Mouse (Mus musculus): Measurements from ENCODE around the gene Eva1b. TPM values are rescaled to one million over a fixed set of nuclear protein-coding genes. Genes with fewer than 3 reads are reported as not detected.
"Not testable (repeated sequence)": the region's sequence is repeated elsewhere in the genome, so short reads cannot be mapped to it uniquely, and the experiment has no call there.

Gene Eva1b
- polyA plus RNA-seq, 1 experiment from 2014 or later: 19.2 TPM

DNA sequence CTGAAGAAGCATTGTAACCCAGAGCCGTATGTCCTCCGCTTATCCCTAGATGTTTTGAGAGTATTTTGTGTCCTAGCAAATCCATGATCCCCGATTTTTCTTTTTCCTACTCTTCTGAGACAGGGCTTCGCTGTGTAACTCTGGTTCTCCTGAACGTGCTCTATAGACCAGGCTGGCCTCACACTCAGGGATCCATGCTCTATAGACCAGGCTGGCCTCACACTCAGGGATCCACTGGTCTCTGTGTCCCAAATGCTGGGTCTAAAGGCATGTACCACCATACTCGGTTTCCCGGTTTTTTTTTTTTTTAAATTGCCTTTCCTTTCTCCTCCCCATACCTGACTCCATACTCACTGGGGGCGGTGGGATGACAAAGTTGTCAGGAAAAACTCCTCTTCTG lies 13.4 kb downstream of the Eva1b start:
- 93% methylated on average over 8 of the region's 8 CpGs for WGBS
- ATAC-seq (ENCODE audit: low FRiP score) (no peak), DNase-seq (ENCODE audit: low spot score) (no peak)
- Histone ChIP-seq H3K4me1 (replicated peaks; ENCODE audit: control insufficient read depth, insufficient read depth, low read length) (peaks cover 9% of the 10 kb centered on the region; the same call in 1 of the 2 replicates), H3K27ac (no peak overlapping the region), H3K27me3 (ENCODE audit: control insufficient read depth, insufficient read depth, low read length) (no peaks in the 10 kb centered on the region), H3K4me2 (replicated peaks) (no peak overlapping the region), H3K36me3 (replicated peaks; ENCODE audit: control insufficient read depth, insufficient read depth) (0 out of 2 replicates have a peak, but pooled peaks cover 8% of the 10 kb centered on the region), H3K9me3 (ENCODE audit: control insufficient read depth, low read length) (no peaks in the 10 kb centered on the region), H3K9ac (no peak overlapping the region), H3K4me3 (replicated peaks; ENCODE audit: low read length) (no peak overlapping the region)

DNA sequence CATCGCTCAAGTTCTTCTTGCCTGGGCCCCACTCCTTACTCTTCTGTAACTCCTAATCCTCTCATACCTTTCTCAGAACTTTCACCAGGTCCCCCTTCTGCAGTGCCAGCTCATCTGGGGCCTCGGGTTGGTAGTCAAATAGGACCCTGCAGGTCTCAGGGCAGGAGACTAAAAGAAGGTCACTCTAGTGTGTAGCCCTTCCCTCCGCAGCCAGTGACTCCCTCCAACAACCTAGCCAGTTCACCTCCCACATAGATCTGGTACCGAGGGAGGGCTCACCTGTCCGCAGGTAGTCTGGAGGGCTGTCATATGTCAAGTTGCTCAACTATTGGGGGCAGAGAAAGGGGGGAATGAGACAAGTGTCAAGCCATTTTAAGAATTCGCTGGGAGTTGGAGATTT lies 13.9 kb downstream of the Eva1b start:
- no peak for DNase-seq (ENCODE audit: low spot score)

DNA sequence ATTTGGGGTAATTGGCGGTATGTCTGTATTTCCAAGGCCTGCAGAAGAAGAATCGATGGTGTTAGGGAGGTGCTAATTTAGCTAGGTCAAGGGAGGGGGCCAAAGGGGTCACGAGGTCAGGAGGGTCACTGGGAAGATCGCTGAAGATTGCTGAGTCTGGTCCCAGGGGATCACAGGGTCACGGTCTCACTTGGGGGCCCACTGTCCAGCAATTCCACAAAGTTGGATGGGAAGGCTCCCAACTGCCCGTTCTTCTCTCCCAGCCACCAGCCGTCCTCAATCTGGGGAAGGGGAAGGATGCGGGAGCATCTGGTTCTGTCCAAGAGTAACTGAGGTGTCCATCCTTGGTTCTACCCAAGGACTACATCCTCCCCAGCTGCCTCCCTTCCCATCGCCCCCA lies 14.4 kb downstream of the Eva1b start:
- Histone ChIP-seq H3K36me3 (replicated peaks; ENCODE audit: control insufficient read depth, insufficient read depth) (peaks cover 19% of the 10 kb centered on the region), H3K4me2 (replicated peaks) (peak overlapping the region; percentile 97), H3K27ac (no peak overlapping the region), H3K9me3 (ENCODE audit: control insufficient read depth, low read length) (no peaks in the 10 kb centered on the region), H3K27me3 (ENCODE audit: control insufficient read depth, insufficient read depth, low read length) (no peaks in the 10 kb centered on the region), H3K4me1 (replicated peaks; ENCODE audit: control insufficient read depth, insufficient read depth, low read length) (peaks cover 9% of the 10 kb centered on the region; the same call in 1 of the 2 replicates), H3K4me3 (replicated peaks; ENCODE audit: low read length) (peak overlapping the region; percentile 46), H3K9ac (no peak overlapping the region)
- no peak for DNase-seq (ENCODE audit: low spot score)
- WGBS: 65% methylated on average over 8 of the region's 9 CpGs
- ATAC-seq (ENCODE audit: low FRiP score): no peak

More for the DNA sequence above, 13.9 kb downstream of the Eva1b start:
- Histone ChIP-seq H3K36me3 (replicated peaks; ENCODE audit: control insufficient read depth, insufficient read depth) (peaks cover 13% of the 10 kb centered on the region), H3K27ac (no peak overlapping the region), H3K9ac (no peak overlapping the region), H3K9me3 (ENCODE audit: control insufficient read depth, low read length) (no peaks in the 10 kb centered on the region), H3K4me1 (replicated peaks; ENCODE audit: control insufficient read depth, insufficient read depth, low read length) (peaks cover 9% of the 10 kb centered on the region; the same call in 1 of the 2 replicates), H3K27me3 (ENCODE audit: control insufficient read depth, insufficient read depth, low read length) (no peaks in the 10 kb centered on the region), H3K4me3 (replicated peaks; ENCODE audit: low read length) (no peak overlapping the region), H3K4me2 (replicated peaks) (no peak overlapping the region)
- no peak for ATAC-seq (ENCODE audit: low FRiP score)
- WGBS: 90% methylated on average over 6 of the region's 6 CpGs

DNA sequence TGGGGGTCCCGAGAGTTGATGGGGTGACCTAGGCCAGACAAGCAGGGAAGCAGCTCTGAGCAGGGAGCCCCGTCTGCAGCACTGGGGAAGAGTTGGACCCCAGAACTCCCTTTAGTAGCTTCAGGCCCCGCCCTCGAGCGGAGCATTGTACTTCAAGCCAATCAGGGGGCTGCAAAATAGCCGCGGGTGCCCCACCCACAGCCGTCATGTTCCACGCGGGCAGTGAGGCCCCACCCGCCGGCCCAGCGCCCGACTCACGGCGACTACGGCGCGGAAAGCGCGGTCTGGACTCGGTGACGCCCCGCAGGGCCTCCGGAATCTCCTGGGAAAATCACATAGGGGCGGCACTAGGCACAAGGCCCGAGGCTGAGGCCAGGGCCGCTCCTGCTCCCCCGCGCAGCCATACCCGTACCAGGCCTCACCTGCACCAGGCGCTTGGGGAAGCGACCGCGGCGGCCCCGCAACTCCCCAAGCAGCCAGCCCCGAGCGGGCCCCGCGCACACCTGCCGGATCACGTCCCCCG lies 15.1 kb downstream of the Eva1b start:
- Histone ChIP-seq H3K27me3 (ENCODE audit: control insufficient read depth, insufficient read depth, low read length) (no peaks in the 10 kb centered on the region), H3K36me3 (replicated peaks; ENCODE audit: control insufficient read depth, insufficient read depth) (peaks cover 24% of the 10 kb centered on the region), H3K4me3 (replicated peaks; ENCODE audit: low read length) (peak overlapping the region; percentile 46), H3K9ac (peak overlapping the region; percentile 71), H3K9me3 (ENCODE audit: control insufficient read depth, low read length) (no peaks in the 10 kb centered on the region), H3K27ac (0 out of 2 replicates have a peak overlapping the region, but pooled peaks have one; percentile 32), H3K4me2 (replicated peaks) (peak overlapping the region; percentile 97), H3K4me1 (replicated peaks; ENCODE audit: control insufficient read depth, insufficient read depth, low read length) (peaks cover 9% of the 10 kb centered on the region; the same call in 1 of the 2 replicates)
- DNase-seq (ENCODE audit: low spot score): peak; percentile 71
- ATAC-seq (ENCODE audit: low FRiP score): peak; percentile 89
- under 1% methylated on average over 44 of the region's 44 CpGs for WGBS

DNA sequence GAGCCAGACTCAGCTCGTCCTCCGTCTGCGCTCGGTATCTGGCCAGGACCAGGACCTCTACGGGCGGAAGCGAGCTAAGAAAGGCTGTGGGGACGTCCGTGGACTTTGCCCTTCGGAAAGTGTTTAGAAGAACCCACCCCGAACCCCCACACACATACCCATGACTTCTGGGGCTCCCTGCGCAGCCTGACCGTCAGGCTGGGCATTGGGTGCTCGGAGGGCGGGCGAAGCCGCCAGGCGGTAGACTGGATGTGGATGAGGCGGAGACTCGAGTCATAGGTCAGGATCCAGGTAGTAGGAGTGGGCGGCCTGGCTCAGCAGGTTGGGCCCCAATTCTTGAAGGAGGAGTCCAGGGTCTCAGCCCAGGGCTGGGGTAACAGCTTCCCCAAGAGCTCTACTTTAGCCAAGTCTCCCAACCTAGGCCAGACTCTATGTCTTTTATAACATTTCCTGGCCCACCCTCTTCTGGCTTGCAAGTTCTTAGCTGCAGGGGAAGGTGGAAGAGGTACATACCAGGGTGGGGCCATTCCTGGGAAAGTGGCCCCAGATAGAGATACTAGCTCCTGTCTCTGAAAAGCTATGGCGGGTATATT lies 15.6 kb downstream of the Eva1b start, which contains the start of gene Sh3d21:
Gene Sh3d21 (minus strand): TSS at position 425 of the 593 bp plus-strand sequence.
- H3K4me2 ChIP-seq (replicated peaks): peak within 1 kb of the TSS; percentile 97
- peak within 1 kb of the TSS; percentile 71 for H3K9ac ChIP-seq
- DNase-seq (ENCODE audit: low spot score) (no peak), ATAC-seq (ENCODE audit: low FRiP score) (0 out of 2 replicates have a peak, but pooled peaks have one; percentile 9)
- H3K27ac ChIP-seq: 0 out of 2 replicates have a peak within 1 kb of the TSS, but pooled peaks have one; percentile 32
- H3K9me3 ChIP-seq (ENCODE audit: control insufficient read depth, low read length): no peaks in the 10 kb centered on the region
- H3K4me1 ChIP-seq (replicated peaks; ENCODE audit: control insufficient read depth, insufficient read depth, low read length): peaks cover 9% of the 10 kb centered on the region; the same call in 1 of the 2 replicates
- H3K36me3 ChIP-seq (replicated peaks; ENCODE audit: control insufficient read depth, insufficient read depth): peaks cover 29% of the 10 kb centered on the region
- H3K4me3 ChIP-seq (replicated peaks; ENCODE audit: low read length): peak within 1 kb of the TSS; percentile 46
- H3K27me3 ChIP-seq (ENCODE audit: control insufficient read depth, insufficient read depth, low read length): no peaks in the 10 kb centered on the region
- WGBS: 9% methylated on average over 22 of the region's 22 CpGs

DNA sequence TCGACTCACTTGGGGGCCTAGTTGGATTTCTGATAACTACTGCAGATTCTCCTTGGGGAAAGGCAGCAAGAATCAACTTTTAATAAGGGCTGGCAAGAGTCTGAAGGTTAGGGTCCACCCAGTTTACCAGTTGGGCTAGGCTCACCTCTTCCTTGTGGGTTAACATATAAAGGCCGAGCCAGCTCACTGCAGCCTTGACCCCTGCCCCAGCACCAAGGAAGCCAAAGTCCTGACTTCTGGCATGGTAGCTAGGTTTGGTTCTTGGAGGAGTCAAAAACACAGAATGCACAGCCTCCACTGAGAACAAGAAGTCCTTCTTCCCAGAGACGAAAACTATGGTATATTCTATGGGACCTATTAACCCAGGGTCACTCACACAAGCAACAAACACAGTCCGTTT lies 16.1 kb downstream of the Eva1b start:
- Histone ChIP-seq H3K4me3 (replicated peaks; ENCODE audit: low read length) (no peak overlapping the region), H3K4me1 (replicated peaks; ENCODE audit: control insufficient read depth, insufficient read depth, low read length) (peaks cover 9% of the 10 kb centered on the region; the same call in 1 of the 2 replicates), H3K9me3 (ENCODE audit: control insufficient read depth, low read length) (no peaks in the 10 kb centered on the region), H3K27ac (no peak overlapping the region), H3K9ac (no peak overlapping the region), H3K36me3 (replicated peaks; ENCODE audit: control insufficient read depth, insufficient read depth) (peaks cover 34% of the 10 kb centered on the region), H3K4me2 (replicated peaks) (no peak overlapping the region), H3K27me3 (ENCODE audit: control insufficient read depth, insufficient read depth, low read length) (no peaks in the 10 kb centered on the region)
- no peak for DNase-seq (ENCODE audit: low spot score)
- 63% methylated on average over 4 of the region's 4 CpGs for WGBS
- no peak for ATAC-seq (ENCODE audit: low FRiP score)

DNA sequence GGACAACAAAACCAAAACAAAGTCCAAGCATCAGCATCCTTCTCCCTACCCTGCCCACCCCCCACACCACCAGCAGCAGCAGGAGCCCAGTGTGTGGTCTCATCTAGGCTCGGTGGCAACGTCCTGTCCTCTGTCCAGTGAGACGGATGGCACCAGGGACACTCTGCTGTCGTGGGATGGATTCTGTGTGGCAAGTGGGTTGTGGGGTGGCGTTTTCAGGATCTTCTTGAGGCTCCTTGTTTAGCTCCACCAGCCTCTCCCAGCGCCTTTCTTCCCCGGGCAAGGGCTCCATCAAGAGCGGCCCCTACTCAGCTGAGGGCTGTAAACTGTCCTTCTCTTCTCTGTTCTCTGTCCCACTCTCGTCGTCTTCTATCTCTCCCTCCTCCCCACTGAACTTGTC lies 17.5 kb downstream of the Eva1b start:
- ATAC-seq (ENCODE audit: low FRiP score); H3K27me3 ChIP-seq (ENCODE audit: control insufficient read depth, insufficient read depth, low read length); H3K9me3 ChIP-seq (ENCODE audit: control insufficient read depth, low read length); H3K4me3 ChIP-seq (replicated peaks; ENCODE audit: low read length); DNase-seq (ENCODE audit: low spot score); H3K4me2 ChIP-seq (replicated peaks); H3K27ac ChIP-seq; H3K4me1 ChIP-seq (replicated peaks; ENCODE audit: control insufficient read depth, insufficient read depth, low read length); H3K9ac ChIP-seq: not testable (repeated sequence)
- WGBS: 78% methylated on average over 8 of the region's 10 CpGs
- H3K36me3 ChIP-seq (replicated peaks; ENCODE audit: control insufficient read depth, insufficient read depth): peaks cover 48% of the 10 kb centered on the region

DNA sequence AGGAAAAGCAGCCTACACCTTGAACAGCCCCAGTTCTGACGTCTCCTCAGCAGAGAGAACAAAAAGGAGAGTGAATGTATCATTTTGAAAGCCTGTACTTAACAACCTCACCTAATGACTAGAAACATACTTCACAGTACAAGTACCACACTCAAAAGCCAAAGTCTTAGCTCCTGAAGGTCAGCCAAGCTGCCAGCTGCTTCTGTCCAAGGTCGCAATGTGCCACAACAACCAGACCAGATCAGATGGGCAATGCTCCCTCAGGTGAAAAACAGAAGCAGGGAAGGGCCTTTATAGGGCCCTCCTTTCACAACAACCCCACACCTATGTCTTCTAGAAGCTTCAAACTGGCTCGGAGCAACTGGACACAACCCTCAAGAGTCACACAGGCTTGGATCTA lies 18.5 kb downstream of the Eva1b start:
- WGBS: 86% methylated on average over 3 of the region's 3 CpGs
- H3K9ac ChIP-seq: no peak overlapping the region
- peaks cover 9% of the 10 kb centered on the region; the same call in 1 of the 2 replicates for H3K4me1 ChIP-seq (replicated peaks; ENCODE audit: control insufficient read depth, insufficient read depth, low read length)
- no peaks in the 10 kb centered on the region for H3K9me3 ChIP-seq (ENCODE audit: control insufficient read depth, low read length)
- DNase-seq (ENCODE audit: low spot score): no peak
- H3K27me3 ChIP-seq (ENCODE audit: control insufficient read depth, insufficient read depth, low read length): no peaks in the 10 kb centered on the region
- peaks cover 58% of the 10 kb centered on the region for H3K36me3 ChIP-seq (replicated peaks; ENCODE audit: control insufficient read depth, insufficient read depth)
- ATAC-seq (ENCODE audit: low FRiP score): no peak
- H3K27ac ChIP-seq: no peak overlapping the region
- H3K4me3 ChIP-seq (replicated peaks; ENCODE audit: low read length): no peak overlapping the region
- no peak overlapping the region for H3K4me2 ChIP-seq (replicated peaks)

DNA sequence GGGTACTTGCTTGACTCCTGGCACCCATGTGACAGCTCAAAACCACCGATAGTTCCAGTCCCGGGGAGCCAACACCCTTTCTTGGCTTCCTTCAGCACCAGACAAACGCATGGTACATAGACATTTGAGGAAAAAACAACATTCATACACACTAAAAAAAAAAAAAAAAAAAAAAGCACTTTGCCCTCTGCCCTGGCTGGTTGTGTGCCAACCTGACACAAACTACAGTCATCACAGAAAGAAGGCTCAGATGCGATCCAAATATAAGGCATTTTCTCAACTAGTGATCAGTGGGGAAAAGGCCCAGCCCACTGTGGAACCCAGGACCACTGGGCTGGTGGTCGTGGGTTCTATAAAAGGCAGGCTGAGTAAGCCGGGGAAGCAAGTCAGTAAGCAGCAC lies 21.3 kb downstream of the Eva1b start:
- Histone ChIP-seq H3K4me3 (replicated peaks; ENCODE audit: low read length) (no peak overlapping the region), H3K36me3 (replicated peaks; ENCODE audit: control insufficient read depth, insufficient read depth) (peaks cover 86% of the 10 kb centered on the region), H3K27me3 (ENCODE audit: control insufficient read depth, insufficient read depth, low read length) (no peaks in the 10 kb centered on the region), H3K9me3 (ENCODE audit: control insufficient read depth, low read length) (no peaks in the 10 kb centered on the region), H3K27ac (no peak overlapping the region), H3K4me2 (replicated peaks) (no peak overlapping the region), H3K4me1 (replicated peaks; ENCODE audit: control insufficient read depth, insufficient read depth, low read length) (no peaks in the 10 kb centered on the region), H3K9ac (no peak overlapping the region)
- no peak for DNase-seq (ENCODE audit: low spot score)
- 91% methylated on average over 6 of the region's 6 CpGs for WGBS
- ATAC-seq (ENCODE audit: low FRiP score): no peak
